ENCODE assay signal across 22 mouse cellular contexts in the genomic region with DNA sequence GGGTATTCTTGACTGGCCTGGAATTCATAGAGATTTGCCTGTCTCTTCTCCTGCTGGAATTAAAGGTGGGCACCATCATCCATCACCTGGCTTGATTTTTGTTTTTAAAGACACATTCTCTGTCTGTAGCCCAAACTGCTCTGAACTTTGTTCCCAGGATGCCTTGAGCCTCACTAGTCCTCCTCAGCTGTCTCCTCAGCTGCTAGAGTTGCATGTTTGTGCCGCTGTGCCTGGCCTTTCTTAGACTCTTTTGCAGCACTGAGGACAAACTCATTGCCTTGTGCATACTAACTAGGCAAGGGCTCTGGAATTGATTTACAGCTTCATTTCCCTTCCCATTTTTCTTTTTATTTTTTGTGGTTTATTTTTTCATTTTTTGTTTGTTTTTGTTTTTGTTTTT. TPM values are rescaled to one million over a fixed set of nuclear protein-coding genes. Genes with fewer than 3 reads are reported as not detected.
"Had no signal": no experiment of that assay in that cellular context is flagged by ENCODE, and none has a peak within 500 bp of the region (broad histone marks: within the 10 kb centered on the region; RNA-seq: fewer than 3 reads in every experiment).

No protein-coding gene starts in this region.

- H3K36me3 ChIP-seq: heart, embryonic 13.5 days; heart, embryonic 15.5 days; hindbrain, embryonic 13.5 days; hindbrain, embryonic 15.5 days; limb, embryonic 10.5 days; limb, embryonic 12.5 days; liver, embryonic 13.5 days; liver, embryonic 15.5 days had no signal

- H3K27me3 ChIP-seq: heart, embryonic 13.5 days; heart, embryonic 15.5 days; hindbrain, embryonic 13.5 days; hindbrain, embryonic 15.5 days; limb, embryonic 12.5 days; liver, embryonic 13.5 days; liver, embryonic 15.5 days had no signal

- H3K4me3 ChIP-seq: heart, embryonic 13.5 days; heart, embryonic 15.5 days; hindbrain, embryonic 13.5 days; hindbrain, embryonic 15.5 days; limb, embryonic 10.5 days; limb, embryonic 12.5 days; liver, embryonic 13.5 days; liver, embryonic 15.5 days had no signal

- H3K4me1 ChIP-seq: hindbrain, embryonic 13.5 days; hindbrain, embryonic 15.5 days; limb, embryonic 10.5 days; limb, embryonic 12.5 days had no signal

- DNase-seq: forebrain, postnatal 0 days; gastrocnemius, postnatal 14 days; gastrocnemius, postnatal 36 days; heart, adult 18-20 months; heart, postnatal 14 days; heart, postnatal 36 days; kidney, adult 11 months; kidney, adult 8-10 months; kidney, postnatal 25 days; layer of hippocampus, postnatal 36 days; liver; liver, embryonic 13.5 days had no signal

- H3K4me2 ChIP-seq: heart, embryonic 11.5 days; heart, embryonic 13.5 days; heart, embryonic 15.5 days; hindbrain, embryonic 13.5 days; hindbrain, embryonic 15.5 days; limb, embryonic 12.5 days; liver, embryonic 11.5 days; liver, embryonic 13.5 days; liver, embryonic 15.5 days had no signal

- H3K27ac ChIP-seq: heart, embryonic 13.5 days; heart, embryonic 15.5 days; hindbrain, embryonic 13.5 days; hindbrain, embryonic 15.5 days; hindbrain, postnatal 0 days; limb, embryonic 10.5 days; limb, embryonic 12.5 days; liver, embryonic 13.5 days; liver, embryonic 15.5 days had no signal

RNA-seq across cellular contexts. Expression of a gene that starts 48.0 kb away (rescaled TPM):
- polyA plus RNA-seq: forebrain, postnatal 0 days; hindbrain, embryonic 15.5 days; limb, embryonic 12.5 days had no signal
